Mouse (Mus musculus): ENCODE results near the gene Trpv6. TPM values are rescaled to one million over a fixed set of nuclear protein-coding genes. Genes with fewer than 3 reads are reported as not detected.

The Trpv6 gene
- polyA plus RNA-seq, 1 experiment from 2014 or later: 0.40 TPM

Other genes with a start within 250 kb of the Trpv6 start
- gene Gm5771, start 244.0 kb downstream of the Trpv6 start, polyA plus RNA-seq (2015; fragmentation: Nextera tagmentation; extraction: Ambion mirVana): 41.8 and 124 TPM in 2 replicates
- gene Gm10334, start 190.3 kb downstream of the Trpv6 start, polyA plus RNA-seq (2015; fragmentation: Nextera tagmentation; extraction: Ambion mirVana): 27.6 and 96.4 TPM in 2 replicates
- gene Prss1, start 177.5 kb downstream of the Trpv6 start, polyA plus RNA-seq (2015; fragmentation: Nextera tagmentation; extraction: Ambion mirVana): 139 and 422 TPM in 2 replicates
- gene Prss2, start 114.6 kb downstream of the Trpv6 start, polyA plus RNA-seq (2015; fragmentation: Nextera tagmentation; extraction: Ambion mirVana): 44.4 and 169 TPM in 2 replicates
- 7.7 and 9.8 TPM in 2 replicates for gene Ephb6, start 30.9 kb downstream of the Trpv6 start, polyA plus RNA-seq (2015; fragmentation: Nextera tagmentation; extraction: Ambion mirVana)
- 0.14 and 0.16 TPM in 2 replicates for gene Trpv5, start 44.4 kb upstream of the Trpv6 start, polyA plus RNA-seq (2015; fragmentation: Nextera tagmentation; extraction: Ambion mirVana)
- 0.34 and 0.54 TPM in 2 replicates for gene Llcfc1, start 48.0 kb upstream of the Trpv6 start, polyA plus RNA-seq (2015; fragmentation: Nextera tagmentation; extraction: Ambion mirVana)
- 3.2 and 5.2 TPM in 2 replicates for gene Kel, start 67.9 kb upstream of the Trpv6 start, polyA plus RNA-seq (2015; fragmentation: Nextera tagmentation; extraction: Ambion mirVana)
- gene Olfr459, start 138.8 kb upstream of the Trpv6 start, polyA plus RNA-seq (2015; fragmentation: Nextera tagmentation; extraction: Ambion mirVana): not detected in 2 replicates
- gene Pip, start 211.1 kb upstream of the Trpv6 start, polyA plus RNA-seq (2015; fragmentation: Nextera tagmentation; extraction: Ambion mirVana): not detected in 2 replicates
- not detected in 2 replicates for gene Sval2, start 216.6 kb upstream of the Trpv6 start, polyA plus RNA-seq (2015; fragmentation: Nextera tagmentation; extraction: Ambion mirVana)

Data from intestine, embryonic 15.5 days (tissue).